Mouse (Mus musculus) cerebellum, adult 9-10 months (tissue): ENCODE measurements at regions not wholly inside any gene's neighbourhood (a gene's known extent, or its start where the extent isn't known, plus 50 kb on each side); places are given as distances from the start of the nearest gene placed in this dataset.

Experiments used
- DNase-seq: peaks from one replicate; pipeline ENCODE4 v3.0.0; 2022

GRCm38 (mm10) chr9:112837563-112837962, 601.8 kb upstream of the Arpp21 start:
- no peak for DNase-seq

GRCm38 (mm10) chr9:112834441-112835245, 598.9 kb upstream of the Arpp21 start:
- DNase-seq = peak; percentile 90

GRCm38 (mm10) chr9:112831102-112831501, 595.4 kb upstream of the Arpp21 start:
- peak; percentile 55 for DNase-seq

GRCm38 (mm10) chr9:112828602-112829001, 592.9 kb upstream of the Arpp21 start:
- no peak for DNase-seq

- peak; percentile 81 for DNase-seq
Measured at GRCm38 (mm10) chr9:112826592-112826991, 590.9 kb upstream of the Arpp21 start.

GRCm38 (mm10) chr9:112821940-112822339, 586.2 kb upstream of the Arpp21 start:
- DNase-seq = no peak

GRCm38 (mm10) chr9:112811946-112812345, 576.2 kb upstream of the Arpp21 start:
- no peak for DNase-seq

GRCm38 (mm10) chr9:112799583-112800220, 564.0 kb upstream of the Arpp21 start:
- DNase-seq = no peak

GRCm38 (mm10) chr9:112793537-112793936, 557.8 kb upstream of the Arpp21 start:
- no peak for DNase-seq

- no peak for DNase-seq
Measured at GRCm38 (mm10) chr9:112771981-112772380, 536.2 kb upstream of the Arpp21 start.

- DNase-seq = no peak
Measured at GRCm38 (mm10) chr9:112744616-112745015, 508.9 kb upstream of the Arpp21 start.

- no peak for DNase-seq
Measured at GRCm38 (mm10) chr9:112743871-112744590, 508.3 kb upstream of the Arpp21 start.

- DNase-seq = no peak
Measured at GRCm38 (mm10) chr9:112735761-112736160, 500.0 kb upstream of the Arpp21 start.

- no peak for DNase-seq
Measured at GRCm38 (mm10) chr9:112725523-112725922, 489.8 kb upstream of the Arpp21 start.

GRCm38 (mm10) chr9:112725103-112725502, 489.4 kb upstream of the Arpp21 start:
- no peak for DNase-seq

GRCm38 (mm10) chr9:112723346-112723745, 487.6 kb upstream of the Arpp21 start:
- peak; percentile 31 for DNase-seq

- peak; percentile 97 for DNase-seq
Measured at GRCm38 (mm10) chr9:112722501-112722900, 486.8 kb upstream of the Arpp21 start.

- DNase-seq = no peak
Measured at GRCm38 (mm10) chr9:112715197-112715762, 479.5 kb upstream of the Arpp21 start.

GRCm38 (mm10) chr9:112678866-112679265, 443.1 kb upstream of the Arpp21 start:
- DNase-seq = no peak

- DNase-seq = no peak
Measured at GRCm38 (mm10) chr9:112675232-112675631, 439.5 kb upstream of the Arpp21 start.
